Mouse (Mus musculus) lung, postnatal 10 days (tissue): ENCODE measurements around the gene Lrrfip1.

Experiments
- DNase-seq: peaks from one replicate; pipeline ENCODE4 v3.0.0; 2021

Gene Lrrfip1

DNA sequence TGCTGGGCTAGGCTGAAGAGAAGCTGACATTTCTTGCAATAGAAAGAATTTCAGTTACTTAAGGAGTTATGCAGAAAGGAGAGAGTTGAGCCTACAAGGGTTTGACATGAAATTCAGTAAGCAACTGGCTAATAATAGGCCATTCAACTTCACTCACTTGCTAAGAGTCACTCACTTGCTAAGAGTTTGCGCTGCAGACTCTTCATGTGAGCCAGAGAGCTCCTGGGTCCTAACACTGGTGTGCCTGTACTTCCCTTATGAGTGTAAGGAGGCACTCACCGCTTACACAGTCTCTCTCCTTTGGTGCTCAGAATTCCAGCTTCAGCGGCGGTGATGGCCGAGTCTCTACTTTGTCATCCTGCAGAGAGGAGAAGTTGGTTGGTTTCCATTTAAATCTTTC lies 88.2 kb downstream of the Lrrfip1 start:
- no peak for DNase-seq

DNA sequence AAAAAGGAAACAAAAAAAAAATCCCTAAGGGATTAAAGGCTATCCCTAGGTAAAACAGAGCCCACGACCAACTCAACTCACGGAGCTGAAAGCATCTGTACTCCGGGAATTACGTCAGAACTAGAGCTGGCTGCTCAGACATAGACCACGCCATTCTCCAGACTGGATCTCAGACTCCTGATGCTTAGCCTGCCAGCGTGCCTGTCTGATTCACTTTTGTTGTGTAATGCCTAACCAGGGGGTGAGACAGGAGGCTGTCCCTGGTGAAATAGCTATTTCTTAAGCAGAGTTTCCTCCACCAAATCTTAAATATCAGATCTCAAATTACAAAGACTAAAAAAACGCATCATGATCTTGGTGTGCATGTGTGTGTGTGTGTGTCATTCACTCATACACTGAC lies 89.5 kb downstream of the Lrrfip1 start:
- no peak for DNase-seq

DNA sequence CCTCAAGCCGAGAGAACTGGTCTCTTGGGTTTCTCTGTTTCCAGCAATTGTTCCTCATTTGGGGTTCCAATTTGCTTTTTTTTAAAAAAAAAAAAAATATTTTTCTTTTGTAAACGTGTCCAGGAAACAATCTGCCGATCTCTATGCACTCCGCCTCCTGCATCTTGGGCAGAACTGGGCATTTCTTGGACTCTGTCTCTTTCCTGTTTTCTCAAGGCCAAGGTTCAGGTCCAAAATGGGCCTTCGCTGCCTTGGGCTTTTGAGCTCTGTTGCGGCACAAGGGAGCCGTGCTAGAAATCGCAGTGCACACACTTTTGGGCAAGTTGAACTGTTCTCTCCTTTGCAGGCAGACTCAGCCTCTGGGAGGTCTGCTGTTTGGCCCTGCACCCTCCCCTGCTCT lies 90.4 kb downstream of the Lrrfip1 start:
- no peak for DNase-seq

DNA sequence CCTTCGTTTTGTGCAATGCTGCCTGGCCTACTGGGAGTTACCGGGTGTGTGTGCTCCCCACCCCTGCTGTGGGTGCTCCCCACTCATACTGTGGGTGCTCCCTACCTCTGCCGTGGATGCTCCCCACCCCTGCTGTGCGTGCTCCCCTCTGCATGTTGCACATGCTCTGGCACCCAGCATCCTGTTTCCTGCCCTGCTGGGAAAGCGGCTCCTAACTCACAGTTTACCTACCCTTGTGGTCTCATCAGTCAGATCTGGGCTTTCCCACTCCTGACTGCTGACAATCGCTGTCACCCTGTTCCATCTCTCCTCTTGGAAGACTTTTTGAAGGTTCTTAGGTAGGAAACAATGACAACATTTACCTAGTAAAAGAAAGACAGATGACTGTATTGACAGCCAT lies 91.9 kb downstream of the Lrrfip1 start:
- DNase-seq, result no peak

DNA sequence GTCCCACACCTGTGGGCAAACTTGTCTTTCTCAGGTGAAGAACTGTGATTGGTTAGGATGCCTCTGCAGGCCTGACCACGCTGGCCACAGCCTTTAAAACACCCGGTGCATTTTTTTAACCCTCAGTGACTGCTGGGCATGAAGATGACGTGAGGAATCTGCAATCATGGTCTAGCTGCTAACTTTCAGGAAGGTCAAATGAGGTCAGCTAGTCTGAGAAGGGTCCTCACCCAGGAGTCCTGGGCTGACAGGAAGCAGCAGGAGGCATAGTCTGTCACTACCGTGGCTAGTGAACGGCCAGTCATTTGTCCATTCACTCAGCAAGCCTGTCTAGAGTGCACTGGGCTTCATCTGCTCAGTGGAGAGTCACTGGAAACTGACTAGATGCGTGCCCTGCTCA lies 93.9 kb downstream of the Lrrfip1 start:
- no peak for DNase-seq

DNA sequence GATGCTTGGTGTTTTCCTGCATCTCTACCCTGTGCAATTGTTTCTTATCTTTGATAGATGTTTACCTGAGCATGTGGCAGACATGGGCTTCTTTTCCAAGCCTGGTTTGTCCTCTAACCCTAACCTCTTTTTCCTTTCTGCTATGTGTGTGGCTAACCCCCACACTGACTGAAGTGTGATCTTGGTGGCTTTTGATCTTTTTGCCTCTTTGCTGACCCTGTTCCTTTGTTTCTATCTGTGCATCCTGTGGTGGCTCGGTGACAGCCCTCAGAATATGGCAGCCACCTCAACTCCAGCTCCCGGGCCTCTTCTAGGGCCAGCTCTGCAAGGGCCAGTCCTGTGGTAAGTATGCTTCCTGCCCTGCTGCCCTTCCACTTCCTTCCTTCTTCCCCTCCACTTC lies 94.8 kb downstream of the Lrrfip1 start:
- DNase-seq, result no peak

DNA sequence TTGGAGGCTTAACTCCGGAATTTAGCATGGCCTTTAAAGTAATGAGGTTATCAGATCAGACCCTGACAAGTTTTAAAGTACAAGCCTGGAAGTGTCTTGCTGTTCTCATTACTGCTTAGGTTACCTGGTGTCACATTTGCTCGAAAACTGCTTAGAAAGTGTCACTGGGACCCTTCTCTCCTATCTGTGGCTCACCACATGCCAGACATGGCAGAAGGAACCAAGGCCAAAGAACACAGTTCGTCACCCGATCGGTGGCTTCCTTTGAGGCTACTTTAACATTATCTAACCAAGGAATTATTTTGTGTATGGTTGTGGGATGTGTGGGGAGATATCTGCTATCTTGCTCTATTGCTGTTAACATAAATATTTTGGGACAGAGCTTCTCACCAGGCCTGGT lies 95.5 kb downstream of the Lrrfip1 start:
- no peak for DNase-seq

DNA sequence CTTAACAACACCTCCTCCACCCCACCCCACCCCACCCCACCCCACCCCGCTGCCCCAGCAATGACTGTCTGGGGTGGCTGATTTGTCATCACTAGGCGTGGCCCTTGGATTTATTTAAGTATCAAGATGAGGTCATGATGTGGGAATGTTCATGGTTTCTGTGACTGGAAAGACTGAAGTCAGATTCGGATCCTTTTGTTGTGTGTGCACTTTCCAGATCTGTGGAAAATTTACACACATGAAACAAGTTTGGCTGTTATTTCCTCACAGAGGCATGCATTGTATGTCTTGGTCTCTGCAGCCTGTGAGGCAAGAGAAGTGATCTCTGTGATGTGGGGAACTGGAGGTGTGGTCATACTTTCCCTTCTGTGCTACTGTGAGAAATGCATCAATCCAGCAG lies 96.7 kb downstream of the Lrrfip1 start:
- DNase-seq, result no peak

DNA sequence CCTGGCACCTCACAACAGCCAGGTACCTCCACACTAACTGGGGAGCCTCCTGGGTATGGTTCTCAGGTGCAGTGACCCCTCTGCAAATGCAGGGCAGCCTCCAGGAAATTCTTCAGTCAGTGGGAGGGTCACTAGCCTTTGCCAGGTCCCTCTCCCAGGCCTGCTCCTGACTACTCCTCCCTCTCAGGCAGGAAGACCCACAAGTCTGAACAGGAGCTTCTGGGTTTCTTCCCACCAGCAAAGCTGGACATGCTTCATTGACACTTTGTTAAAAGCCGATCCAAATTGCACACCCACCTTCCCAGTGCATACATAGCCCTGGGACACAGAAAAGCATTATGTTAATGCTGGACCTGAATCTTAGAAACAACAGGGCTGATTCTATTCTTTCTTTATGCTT lies 97.3 kb downstream of the Lrrfip1 start:
- DNase-seq, result no peak

DNA sequence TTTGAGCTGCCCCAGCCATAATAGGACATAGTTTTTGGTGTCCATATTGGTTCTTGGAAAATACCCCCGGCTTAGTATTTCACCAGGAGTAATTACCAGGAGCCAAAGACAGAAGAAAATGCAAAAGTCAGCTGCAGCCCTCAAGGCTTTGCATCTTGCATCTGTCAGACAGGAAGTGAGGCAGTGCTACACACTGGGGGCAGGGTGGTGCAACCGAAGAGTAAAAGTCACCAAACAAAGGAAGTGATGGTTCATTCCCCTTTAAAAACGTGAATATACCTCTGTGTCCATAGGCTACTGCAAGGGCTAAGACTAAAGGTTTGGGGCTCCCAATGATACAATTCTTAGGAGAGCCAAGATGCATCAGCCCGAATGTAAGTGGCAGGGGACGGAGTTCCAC lies 98.0 kb downstream of the Lrrfip1 start:
- DNase-seq, result no peak

DNA sequence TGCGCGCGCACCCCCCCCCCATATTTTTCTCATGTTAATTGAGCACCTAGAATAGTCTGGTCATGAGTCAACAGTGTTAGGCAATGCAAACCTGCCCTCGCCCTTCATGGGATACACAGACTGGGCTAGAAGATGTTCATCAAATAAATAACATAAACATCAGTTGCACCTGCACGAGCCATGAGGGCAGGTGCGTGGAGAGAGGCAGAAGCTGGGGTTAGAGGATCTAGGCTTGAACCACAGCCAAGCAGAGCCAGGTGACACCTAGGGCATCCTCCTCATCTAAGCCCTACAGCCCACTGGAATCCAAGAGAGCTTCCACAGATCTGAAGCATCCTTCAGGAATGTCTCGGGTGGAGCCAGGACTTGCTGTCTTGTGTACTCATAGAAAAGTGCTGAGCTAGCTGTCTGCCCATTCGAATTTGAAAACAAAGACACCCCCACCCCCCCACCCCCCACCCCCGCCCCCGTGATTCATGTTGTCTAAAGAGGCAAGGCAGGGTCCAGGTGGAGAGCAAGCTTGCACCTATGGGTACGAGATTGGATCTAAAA lies 98.8 kb downstream of the Lrrfip1 start:
- DNase-seq, result no peak

DNA sequence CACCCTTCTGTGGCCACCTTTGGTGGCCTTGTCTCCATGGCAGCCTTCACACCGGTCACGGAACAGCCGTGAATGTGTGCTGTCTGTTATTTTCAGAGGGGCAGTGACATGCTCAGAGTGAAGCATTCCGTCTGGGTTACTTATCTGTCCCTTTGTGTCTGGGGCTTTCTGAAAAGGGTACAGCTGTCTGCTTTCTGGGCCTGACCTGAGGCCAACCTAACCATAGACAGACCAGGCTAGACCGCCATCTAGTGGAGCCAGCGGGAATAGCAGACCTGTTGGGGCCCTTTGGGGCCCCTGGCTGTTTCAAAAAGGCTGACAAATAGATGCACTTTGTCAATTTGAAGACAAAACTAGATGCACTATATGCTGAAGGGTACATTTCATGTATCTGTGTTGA lies 100.3 kb downstream of the Lrrfip1 start:
- DNase-seq, result peak; percentile 84

DNA sequence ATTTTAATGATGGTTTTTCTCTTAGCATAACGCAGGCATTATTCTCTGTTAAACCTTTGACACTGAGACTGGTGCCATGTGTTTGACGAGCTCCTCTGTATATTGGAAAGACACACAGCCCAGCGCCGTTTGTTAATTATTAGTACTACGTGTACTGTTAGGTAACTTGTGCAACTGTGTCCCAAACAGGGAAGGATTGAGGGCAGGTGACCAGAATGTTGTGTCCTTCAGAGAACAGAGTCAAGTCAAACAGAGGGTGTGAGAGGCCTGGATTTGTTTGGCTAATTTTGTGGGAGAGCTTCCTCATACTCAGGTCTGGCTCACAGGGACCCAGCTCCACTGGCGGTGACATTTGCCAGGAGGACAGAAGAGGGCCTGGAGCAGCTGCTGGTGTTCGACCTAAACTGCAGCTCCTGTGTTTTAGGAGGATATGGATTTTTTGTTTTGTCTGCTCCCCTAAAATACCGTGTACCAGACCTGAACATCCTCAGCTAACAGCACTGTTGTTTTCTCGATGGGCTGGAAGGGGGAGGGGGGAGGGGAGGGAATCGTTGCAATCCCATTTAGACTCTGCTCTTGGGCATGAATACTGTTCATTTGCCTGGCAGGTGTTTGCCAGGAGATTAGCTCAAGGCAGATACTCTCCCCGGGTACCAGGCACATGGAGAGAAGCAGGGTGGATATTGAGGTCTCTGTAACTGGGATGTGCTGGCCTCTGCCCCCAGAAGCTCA lies 103.3 kb downstream of the Lrrfip1 start:
- DNase-seq, result no peak

DNA sequence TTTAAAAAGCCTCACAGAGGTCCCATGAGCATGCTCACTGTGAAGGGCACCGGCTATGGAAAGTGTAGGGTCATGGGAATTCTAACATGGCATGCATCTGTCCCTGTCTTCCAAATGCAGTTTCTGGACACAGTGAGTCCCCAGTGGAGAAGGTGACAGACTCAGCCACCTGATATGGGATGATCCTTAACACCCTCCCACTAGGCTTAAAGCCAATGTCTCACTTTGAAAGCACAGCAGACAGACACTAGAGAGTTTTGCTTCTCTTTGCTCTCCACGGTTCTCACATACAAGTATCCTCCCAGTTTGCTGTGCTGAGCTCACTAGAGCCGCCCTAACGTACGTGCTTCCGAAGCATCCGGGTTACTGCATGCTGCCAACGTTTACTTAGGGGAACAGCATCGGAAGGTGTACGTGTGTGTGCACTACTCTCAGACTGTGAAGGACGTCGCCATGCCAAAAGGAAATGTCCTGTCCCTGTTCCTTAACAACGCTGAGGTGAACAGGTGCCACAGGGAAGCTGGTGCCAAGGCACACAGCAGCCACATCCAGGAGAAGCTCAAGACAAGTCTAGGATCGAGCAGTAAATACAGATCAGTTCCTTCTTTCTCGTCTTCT lies 104.9 kb downstream of the Lrrfip1 start:
- DNase-seq, result peak; percentile 24

DNA sequence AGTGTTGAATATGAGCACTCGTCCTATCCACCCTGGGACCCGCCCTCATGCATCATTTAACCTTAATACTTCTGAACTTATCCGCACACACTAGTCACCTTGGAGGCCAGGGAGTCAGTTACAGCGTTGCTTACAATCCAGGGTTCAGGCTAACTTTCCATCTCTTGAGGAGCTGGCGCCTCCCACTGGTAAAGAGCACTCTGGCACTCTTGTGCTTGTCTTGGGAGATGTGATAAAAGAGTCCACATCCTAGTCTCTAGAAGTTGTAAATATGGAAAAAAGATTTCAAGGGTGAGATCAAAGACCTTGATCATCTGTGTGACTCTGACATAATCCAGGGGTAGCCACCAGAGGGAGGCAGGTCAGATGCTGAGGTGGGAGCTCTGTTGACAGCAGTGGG lies 109.0 kb downstream of the Lrrfip1 start:
- DNase-seq, result no peak

DNA sequence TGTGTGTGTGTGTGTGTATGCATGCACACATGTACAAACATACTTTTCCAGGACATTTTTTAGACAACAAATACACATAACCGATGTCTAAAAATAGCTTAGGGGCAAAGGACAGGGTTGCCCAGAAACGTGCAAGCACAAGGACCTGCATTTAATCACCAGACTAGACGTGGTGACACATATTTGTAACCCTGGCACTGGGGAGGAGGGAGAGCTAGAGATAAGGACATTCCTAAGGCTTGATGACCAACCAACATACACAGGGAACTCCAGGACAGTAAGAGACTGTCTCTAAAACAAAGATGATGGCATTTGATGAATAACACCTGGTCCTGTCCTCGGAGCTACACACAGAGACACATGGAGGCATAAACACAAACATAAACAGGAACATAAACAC lies 110.8 kb downstream of the Lrrfip1 start:
- no peak for DNase-seq

DNA sequence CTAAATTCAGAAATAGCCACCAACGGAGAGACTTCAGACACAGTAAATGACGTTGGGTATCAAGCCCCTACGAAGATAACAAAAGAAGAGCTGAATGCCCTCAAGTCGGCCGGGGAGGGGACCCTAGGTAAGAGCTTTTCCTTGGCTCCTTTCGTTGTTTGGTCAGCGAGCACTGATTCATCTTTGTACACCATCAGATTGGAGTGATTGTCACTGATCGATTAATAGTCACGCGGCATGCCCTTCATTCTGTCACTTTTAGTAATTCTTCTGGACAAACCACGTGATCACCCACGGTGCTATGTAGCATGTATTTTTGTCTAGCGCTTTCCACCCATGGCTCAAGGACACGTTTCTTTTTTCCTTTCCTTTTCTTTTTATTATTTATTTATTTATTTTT lies 113.6 kb downstream of the Lrrfip1 start:
- DNase-seq, result no peak

DNA sequence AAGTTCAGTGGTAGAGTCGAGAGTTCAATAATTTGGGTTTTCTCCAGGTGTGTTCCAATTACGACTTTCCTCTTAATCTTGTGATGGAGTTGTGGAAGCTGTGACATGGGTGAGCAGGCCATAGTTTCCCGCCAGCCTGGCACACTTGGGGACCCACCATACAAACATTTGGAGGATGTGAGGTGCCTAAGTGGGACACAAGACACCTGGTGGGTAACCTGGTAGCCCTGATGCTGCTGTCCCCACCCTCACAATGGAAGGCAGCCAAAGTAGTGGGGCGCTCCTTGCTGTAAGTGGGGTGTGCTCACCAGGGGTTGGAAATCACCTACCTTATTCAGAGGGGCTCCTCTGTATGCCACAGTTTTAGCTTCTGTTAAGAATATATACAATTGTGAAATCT lies 114.1 kb downstream of the Lrrfip1 start:
- no peak for DNase-seq

DNA sequence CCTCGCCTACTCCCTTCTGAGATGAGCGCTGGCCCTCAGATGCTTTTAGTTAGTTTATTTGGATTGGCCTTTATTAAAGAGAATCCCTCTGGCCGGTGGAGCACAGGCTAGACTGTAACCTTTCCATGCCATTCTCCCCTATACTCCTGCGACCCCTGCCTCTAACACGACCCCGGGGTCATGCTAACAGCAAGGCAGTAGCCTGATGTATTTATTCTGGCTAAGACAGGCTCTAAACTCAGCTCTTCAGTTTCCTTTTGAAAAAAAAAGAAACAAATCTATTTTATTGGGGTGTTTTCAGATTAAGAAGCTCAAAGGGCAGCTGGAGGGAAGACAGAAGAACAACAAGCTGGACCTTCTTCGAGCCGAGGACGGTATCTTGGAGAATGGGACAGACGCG lies 123.6 kb downstream of the Lrrfip1 start:
- no peak for DNase-seq

DNA sequence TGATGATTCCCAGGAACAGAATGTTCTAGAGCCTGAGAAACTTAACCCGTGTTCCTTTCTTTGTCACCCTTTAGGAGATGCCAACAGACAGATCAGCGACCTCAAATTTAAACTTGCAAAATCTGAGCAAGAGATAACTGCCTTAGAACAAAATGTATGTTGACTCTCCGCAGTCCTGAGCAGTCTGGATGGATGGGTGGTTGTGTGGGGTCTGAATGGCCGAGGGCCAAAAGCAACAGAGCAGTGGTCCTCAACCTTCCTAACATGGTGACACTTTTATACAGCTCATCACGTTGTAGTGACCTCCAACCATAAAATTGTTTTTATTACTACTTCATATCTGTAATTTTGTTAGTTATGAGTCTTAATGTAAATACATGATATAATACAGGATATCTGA lies 124.5 kb downstream of the Lrrfip1 start:
- DNase-seq, result no peak

DNA sequence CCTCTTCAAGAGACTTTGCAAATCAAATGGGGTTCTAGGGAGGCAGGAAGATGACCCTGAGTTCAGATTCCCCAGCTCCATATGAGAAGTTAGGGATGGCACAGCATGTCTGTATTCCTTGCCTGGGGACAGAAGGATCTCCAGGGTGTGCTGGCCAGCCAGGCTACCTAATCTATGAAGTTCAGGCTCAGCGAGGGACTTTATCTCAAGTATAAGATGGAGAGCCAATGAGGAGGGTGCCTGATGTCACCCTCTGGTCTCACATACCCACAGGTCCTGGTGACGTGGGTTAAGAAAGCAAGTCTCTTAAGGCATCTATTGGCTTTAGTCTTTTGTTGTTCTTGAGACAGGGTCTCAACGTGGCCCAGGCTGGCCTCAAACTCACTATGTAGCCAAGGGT lies 124.9 kb downstream of the Lrrfip1 start:
- no peak for DNase-seq

DNA sequence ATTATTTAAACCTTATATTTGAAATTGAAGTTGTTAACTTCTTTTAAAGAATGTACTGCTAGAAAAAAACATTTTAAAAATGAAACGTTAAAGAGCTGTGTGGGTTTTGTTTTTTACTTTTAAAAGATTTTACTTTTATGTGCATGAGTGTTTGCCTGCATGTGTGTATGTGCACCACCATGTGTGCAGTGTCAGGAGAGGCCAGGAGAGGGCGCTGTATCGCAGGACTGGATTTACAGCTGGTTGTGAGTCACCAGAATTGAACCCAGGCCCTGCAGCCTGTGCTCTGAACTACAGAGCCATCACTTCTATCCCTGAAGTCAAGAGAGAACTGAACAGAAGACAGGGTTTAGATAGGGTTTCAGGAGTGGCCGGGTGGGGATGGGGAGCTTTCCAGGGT lies 130.3 kb downstream of the Lrrfip1 start:
- DNase-seq, result no peak

DNA sequence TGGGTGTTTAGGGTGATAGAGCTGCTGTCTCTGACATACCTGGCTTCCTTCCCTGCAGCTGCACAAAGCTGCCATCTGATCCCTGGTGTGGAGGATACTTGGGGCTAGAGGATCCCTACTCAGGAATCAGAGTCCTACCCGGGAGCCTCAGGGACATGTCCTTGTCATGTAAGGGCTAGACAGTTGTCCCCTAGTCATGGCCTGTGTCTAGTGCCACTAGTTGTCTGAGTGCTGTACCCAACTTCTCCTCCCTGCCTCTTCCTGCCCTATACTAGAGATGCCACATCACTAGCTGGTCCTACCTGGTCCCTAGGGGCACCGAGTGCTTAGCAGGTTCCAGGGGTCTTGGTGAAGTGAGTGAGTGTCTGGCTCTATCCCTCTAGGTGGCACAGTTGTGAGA lies 138.5 kb downstream of the Lrrfip1 start:
- DNase-seq, result no peak

DNA sequence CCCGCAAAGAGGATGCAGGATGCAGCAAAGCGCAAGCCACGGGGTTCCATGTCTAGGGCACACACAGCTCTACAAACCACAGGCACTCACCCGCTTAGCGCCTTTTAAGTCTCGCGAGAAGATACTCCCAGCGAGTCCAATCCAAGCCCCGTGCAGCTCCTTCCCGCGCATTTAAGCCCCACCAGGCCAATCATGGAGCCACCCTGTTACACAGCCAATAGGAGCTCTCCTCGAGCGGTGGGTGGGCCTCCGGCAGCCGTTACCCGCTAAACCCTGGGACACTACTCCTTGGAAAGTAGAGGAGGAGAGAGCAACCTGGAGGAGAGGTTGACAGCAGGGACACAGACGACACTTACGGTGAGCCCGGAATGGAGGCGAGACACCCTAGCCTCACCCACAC lies 146.3 kb downstream of the Lrrfip1 start, which contains the start of gene Rbm44:
Rbm44 (plus strand) TSS at position 277 of the 400 bp plus-strand sequence.
- no peak for DNase-seq

DNA sequence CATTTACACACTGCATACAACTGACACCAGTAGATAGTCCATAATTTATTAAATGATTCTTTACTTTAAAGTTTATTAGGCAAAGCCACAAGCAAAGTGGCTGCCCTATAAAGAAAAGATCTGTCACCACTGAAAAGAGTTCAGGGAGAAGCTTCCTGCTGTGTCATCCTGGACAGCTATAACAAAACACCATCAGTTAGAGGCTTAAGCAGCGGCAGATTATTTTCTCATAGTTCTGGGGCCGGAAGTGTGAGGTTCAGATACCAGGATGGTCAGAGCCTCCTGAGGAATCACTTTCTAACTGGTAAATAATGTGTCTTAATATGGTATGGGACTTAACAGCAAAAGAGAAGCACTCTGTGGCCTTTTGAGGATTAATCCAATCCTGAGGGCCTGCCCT lies 153.0 kb downstream of the Lrrfip1 start:
- no peak for DNase-seq
